Mouse (Mus musculus): ENCODE measurements around the gene Slitrk3.
A peak's percentile ranks its signal among the peaks of the same experiment; 100 is the strongest.
"Not testable (repeated sequence)": the region's sequence is repeated elsewhere in the genome, so short reads cannot be mapped to it uniquely, and the experiment has no call there.

Gene Slitrk3

GRCm38 (mm10) chr3:73057197-73057811 is at the start of gene Slitrk3:
Gene Slitrk3 (minus strand): TSS chr3:73057803.
- DNase-seq (ENCODE audit: low spot score in 2 of 2) = no peak

DNA sequence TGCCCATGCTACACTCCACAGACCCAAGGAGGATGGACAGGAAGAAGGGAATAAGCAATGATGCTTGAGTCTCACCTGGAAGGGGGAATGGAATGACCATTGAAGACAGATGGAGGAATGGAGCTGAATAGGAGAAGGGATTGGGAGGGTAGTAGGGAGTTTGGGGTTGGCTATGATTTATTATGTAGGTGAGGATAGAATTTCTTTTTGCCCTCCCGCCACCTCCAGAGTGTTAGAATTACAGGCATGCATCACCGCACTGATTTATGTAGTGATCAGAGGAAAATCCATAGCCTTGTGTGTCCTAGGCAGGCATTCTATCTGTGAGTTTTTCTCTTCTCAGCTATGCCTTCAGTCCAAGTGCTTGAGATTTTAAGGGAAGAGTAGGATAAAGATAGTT is 36.8 kb upstream of the Slitrk3 start:
- not testable (repeated sequence) for DNase-seq (ENCODE audit: low spot score in 2 of 2)

DNA sequence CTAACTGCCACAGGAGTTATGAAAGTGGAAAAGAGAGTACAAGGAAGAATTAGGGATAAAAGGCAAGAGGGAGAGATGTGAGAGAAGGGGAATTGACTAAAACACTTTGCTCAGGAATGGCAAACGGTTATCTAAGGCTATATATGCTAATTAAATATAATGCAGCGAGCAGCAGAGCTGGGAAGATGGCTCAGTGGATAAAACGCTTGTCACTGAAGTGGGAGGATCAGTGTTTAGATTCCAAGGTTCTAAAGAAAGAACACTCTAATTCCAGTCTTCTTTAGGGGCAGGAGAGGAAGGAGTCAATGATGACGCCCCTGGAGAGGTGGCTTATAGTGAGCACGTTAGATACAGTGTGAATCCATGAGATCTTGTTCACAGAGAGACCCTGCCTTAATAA is 27.0 kb upstream of the Slitrk3 start:
- DNase-seq (ENCODE audit: low spot score in 2 of 2) = no peak

- peak in 1 of 2 experiments; percentile 28 for DNase-seq (ENCODE audit: low spot score in 2 of 2)
Measured at GRCm38 (mm10) chr3:73065823-73066755, 8.5 kb upstream of the Slitrk3 start.

DNA sequence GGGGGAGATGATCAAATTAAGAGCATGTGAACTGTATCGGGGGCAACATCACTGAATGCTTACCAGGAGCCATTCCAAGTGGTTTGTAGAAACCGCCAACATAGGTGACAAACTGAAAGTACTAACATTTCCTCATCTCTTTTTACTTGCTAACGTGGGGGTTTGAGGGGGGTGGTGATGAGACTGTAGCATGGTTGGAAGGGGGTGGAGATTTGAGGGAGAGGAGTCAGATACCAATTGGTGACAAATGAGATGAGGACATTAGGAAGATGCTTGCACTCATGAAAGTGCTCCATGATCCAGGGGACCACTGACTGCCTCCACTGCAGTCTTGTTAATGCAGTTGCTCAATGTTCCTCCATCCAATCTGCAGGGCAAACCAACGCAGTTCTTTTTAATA is 587 bp upstream of the Slitrk3 start:
- no peak for DNase-seq (ENCODE audit: low spot score in 2 of 2)

GRCm38 (mm10) chr3:73056492-73057196 is 959 bp downstream of the Slitrk3 start:
- DNase-seq (ENCODE audit: low spot score in 2 of 2) = no peak

DNA sequence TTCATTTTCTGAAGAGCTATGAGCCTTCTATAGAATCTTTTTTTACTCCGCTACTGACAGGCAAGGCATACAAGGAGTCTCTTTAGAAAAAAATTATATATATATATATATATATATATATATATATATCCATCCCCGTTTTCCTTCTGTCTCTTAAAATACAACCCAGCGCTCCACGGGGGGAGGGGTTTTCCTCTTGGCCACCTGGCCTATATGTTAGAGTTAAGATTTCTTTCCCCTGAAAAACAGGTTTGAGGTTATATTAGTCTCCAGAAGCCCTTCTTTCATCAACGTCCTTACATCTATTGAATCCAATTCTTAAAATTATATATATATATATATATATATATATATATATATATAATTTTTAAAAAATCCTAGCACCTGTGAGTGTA is 1.6 kb downstream of the Slitrk3 start:
- DNase-seq (ENCODE audit: low spot score in 2 of 2) = no peak

- DNase-seq (ENCODE audit: low spot score in 2 of 2) = no peak
Measured at GRCm38 (mm10) chr3:73055399-73056043, 2.1 kb downstream of the Slitrk3 start.

- DNase-seq (ENCODE audit: low spot score in 2 of 2) = no peak
Measured at GRCm38 (mm10) chr3:73053451-73053931, 4.1 kb downstream of the Slitrk3 start.

GRCm38 (mm10) chr3:73046248-73046647 is 11.4 kb downstream of the Slitrk3 start:
- DNase-seq (ENCODE audit: low spot score in 2 of 2) = peak; percentile 7 to 45

- no peak for DNase-seq (ENCODE audit: low spot score in 2 of 2)
Measured at GRCm38 (mm10) chr3:73042256-73042655, 15.3 kb downstream of the Slitrk3 start.

DNA sequence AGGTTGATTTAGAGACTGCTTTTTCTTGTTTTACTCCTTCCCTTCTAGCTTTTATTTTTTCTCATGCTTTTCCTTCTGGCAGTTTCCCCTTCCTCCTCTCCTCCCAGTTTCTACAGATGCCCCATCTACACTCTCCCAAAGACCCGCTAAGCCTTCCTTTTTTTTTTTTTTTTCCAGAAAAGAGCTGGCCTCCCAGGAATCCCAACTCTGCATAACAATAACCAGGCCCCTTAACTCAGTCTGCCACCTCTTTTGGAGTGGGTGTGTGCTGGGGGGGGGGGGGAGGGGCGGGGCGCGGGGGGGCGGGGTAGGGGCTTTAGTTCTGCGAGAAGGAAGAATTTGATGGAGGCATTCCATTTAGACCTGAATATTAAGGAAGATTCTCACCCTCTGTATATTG is 51.6 kb downstream of the Slitrk3 start:
- no peak for DNase-seq (ENCODE audit: low spot score in 2 of 2)

DNA sequence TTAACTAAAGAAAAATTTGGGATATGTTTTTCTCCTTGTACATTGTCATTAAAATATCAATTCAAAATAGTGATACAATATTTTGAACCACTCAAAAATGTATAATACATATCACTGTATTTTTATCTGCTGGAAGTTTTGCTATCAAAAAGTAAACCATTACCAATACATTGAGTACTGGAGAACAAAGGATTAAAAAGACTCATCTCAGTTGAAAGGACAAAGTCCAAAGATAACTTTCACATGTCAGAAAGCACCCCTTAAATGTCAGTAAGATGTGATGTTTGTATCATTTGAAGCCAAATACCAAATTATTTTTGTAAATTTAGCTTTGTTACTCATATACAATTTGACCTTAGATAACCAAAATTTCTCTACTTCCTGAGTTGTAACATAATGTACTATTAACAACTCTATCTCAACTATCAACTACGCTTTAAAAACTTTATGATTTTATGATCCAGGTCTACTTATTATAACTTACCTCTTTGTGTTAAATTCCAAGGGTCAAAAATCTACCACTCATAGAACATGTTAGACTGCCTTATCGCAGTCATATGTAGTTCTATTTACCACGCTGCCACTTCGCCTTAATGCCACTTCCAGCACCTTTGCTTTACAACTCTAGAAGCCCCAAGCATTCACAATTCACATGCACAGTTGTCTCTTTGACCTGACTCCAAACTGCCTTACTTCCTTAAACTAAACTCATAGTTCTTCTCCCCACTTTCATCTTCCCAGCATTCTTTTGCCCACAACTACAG is 54.5 kb downstream of the Slitrk3 start:
- no peak for DNase-seq (ENCODE audit: low spot score in 2 of 2)

DNA sequence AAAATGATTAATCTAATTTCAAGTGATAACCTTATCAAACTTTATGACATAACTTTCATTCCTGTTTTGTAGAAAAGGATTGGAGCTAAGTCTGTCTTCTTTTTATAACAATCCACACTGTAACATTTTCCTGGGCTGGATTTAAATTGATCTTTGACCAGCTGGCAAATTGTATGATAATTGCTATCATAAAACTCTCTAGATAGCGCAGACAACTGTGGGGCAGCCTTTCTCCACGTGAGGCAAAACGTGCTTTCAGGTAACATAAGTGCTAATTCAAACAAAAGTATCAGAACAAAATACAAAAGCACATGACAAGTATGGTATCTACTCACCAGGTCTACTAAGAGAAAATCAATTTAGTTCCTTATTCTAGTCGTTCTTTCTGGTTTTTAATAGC is 60.1 kb downstream of the Slitrk3 start:
- DNase-seq (ENCODE audit: low spot score in 2 of 2) = no peak

All from spleen, postnatal 10 days (tissue).